ENCODE assay signal across 8 mouse cellular contexts in genomic region chr13:38658528-38659280, GRCm38 (mm10). TPM values are rescaled to one million over a fixed set of nuclear protein-coding genes. Genes with fewer than 3 reads are reported as not detected.
A peak's percentile ranks its signal among the peaks of the same experiment; 100 is the strongest.
DNase-seq lines count a peak whose midpoint lies in the region; ATAC-seq lines count a peak whose summit lies in the region.

Eef1e1 (minus strand) TSS chr13:38659058.

- H3K27me3 ChIP-seq in forebrain, embryonic 10.5 days (ENCODE audit: poor library complexity, severe bottlenecking) = no peaks in the 10 kb centered on the region
- H3K27me3 ChIP-seq in heart, embryonic 16.5 days (ENCODE audit: control insufficient read depth, insufficient read depth, low read length) = no peaks in the 10 kb centered on the region
- no peaks in the 10 kb centered on the region for H3K27me3 ChIP-seq in liver, embryonic 15.5 days
- H3K27me3 ChIP-seq in neural tube, embryonic 12.5 days (replicated peaks) = no peaks in the 10 kb centered on the region

- peak within 1 kb of the TSS; percentile 73 for H3K4me2 ChIP-seq in heart, embryonic 16.5 days (ENCODE audit: low read depth, low read length)
- H3K4me2 ChIP-seq in liver, embryonic 15.5 days = peak within 1 kb of the TSS; percentile 71
- peak within 1 kb of the TSS; percentile 70 for H3K4me2 ChIP-seq in neural tube, embryonic 12.5 days (replicated peaks)

- WGBS in forebrain, embryonic 10.5 days = under 1% methylated on average over 59 of the region's 59 CpGs
- under 1% methylated on average over 59 of the region's 59 CpGs for WGBS in heart, embryonic 16.5 days
- under 1% methylated on average over 59 of the region's 59 CpGs for WGBS in liver, embryonic 15.5 days (ENCODE audit: insufficient replicate concordance)
- WGBS in neural tube, embryonic 12.5 days = under 1% methylated on average over 59 of the region's 59 CpGs

- 0 out of 2 replicates have a peak, but pooled peaks cover 3% of the 10 kb centered on the region for H3K9me3 ChIP-seq in forebrain, embryonic 10.5 days
- H3K9me3 ChIP-seq in heart, embryonic 16.5 days (replicated peaks; ENCODE audit: control insufficient read depth, low read length) = no peaks in the 10 kb centered on the region
- no peaks in the 10 kb centered on the region for H3K9me3 ChIP-seq in liver, embryonic 15.5 days (replicated peaks)
- H3K9me3 ChIP-seq in neural tube, embryonic 12.5 days = no peaks in the 10 kb centered on the region

- H3K4me1 ChIP-seq in forebrain, embryonic 10.5 days = peaks cover 12% of the 10 kb centered on the region
- peaks cover 4% of the 10 kb centered on the region for H3K4me1 ChIP-seq in heart, embryonic 16.5 days (ENCODE audit: control insufficient read depth, insufficient read depth, low read length)
- peaks cover 27% of the 10 kb centered on the region for H3K4me1 ChIP-seq in liver, embryonic 15.5 days (replicated peaks)
- peaks cover 9% of the 10 kb centered on the region for H3K4me1 ChIP-seq in neural tube, embryonic 12.5 days

- peak within 1 kb of the TSS; percentile 97 for H3K27ac ChIP-seq in forebrain, embryonic 10.5 days
- H3K27ac ChIP-seq in heart, embryonic 16.5 days (ENCODE audit: low read length) = peak within 1 kb of the TSS; percentile 88
- peak within 1 kb of the TSS; percentile 77 for H3K27ac ChIP-seq in liver, embryonic 15.5 days (replicated peaks)
- H3K27ac ChIP-seq in neural tube, embryonic 12.5 days = peak within 1 kb of the TSS; percentile 59; the same call in 1 of the 2 replicates

- peak within 1 kb of the TSS; percentile 92 for H3K4me3 ChIP-seq in forebrain, embryonic 10.5 days
- H3K4me3 ChIP-seq in heart, embryonic 16.5 days (ENCODE audit: low read length) = peak within 1 kb of the TSS; percentile 99
- peak within 1 kb of the TSS; percentile 91 for H3K4me3 ChIP-seq in liver, embryonic 15.5 days (replicated peaks)
- peak within 1 kb of the TSS; percentile 94 for H3K4me3 ChIP-seq in neural tube, embryonic 12.5 days

- peak within 1 kb of the TSS; percentile 95 for H3K9ac ChIP-seq in heart, embryonic 16.5 days (ENCODE audit: low read length)
- H3K9ac ChIP-seq in liver, embryonic 15.5 days = peak within 1 kb of the TSS; percentile 79
- peak within 1 kb of the TSS; percentile 81 for H3K9ac ChIP-seq in neural tube, embryonic 12.5 days

- peak; percentile 98 for ATAC-seq in heart, embryonic 16.5 days (replicated peaks; ENCODE audit: extremely low read depth, insufficient read depth, low FRiP score)
- ATAC-seq in liver, embryonic 15.5 days (ENCODE audit: insufficient read depth) = peak; percentile 98
- ATAC-seq in neural tube, embryonic 12.5 days (ENCODE audit: low FRiP score, low read depth) = peak; percentile 99

- peaks cover 39% of the 10 kb centered on the region for H3K36me3 ChIP-seq in forebrain, embryonic 10.5 days (replicated peaks)
- H3K36me3 ChIP-seq in heart, embryonic 16.5 days (ENCODE audit: control insufficient read depth, insufficient read depth) = peaks cover 17% of the 10 kb centered on the region
- peaks cover 27% of the 10 kb centered on the region for H3K36me3 ChIP-seq in liver, embryonic 15.5 days (replicated peaks)
- H3K36me3 ChIP-seq in neural tube, embryonic 12.5 days = peaks cover 25% of the 10 kb centered on the region

- DNase-seq in CD8-positive naive resting alpha-beta T cell, adult 2 months (ENCODE audit: low read depth in 2 of 2, low spot score in 2 of 2) = peak; percentile 96 to 97
- DNase-seq in c-Kit-positive CD71-negative TER-119-negative erythroid progenitor cells, embryonic 14.5 days (ENCODE audit: low read depth) = peak; percentile 87
- DNase-seq in forebrain, embryonic 10.5 days (ENCODE audit: extremely low spot score, low spot score) = peak; percentile 93
- DNase-seq in kidney, postnatal 36 days = peak; percentile 95
- peak; percentile 89 for DNase-seq in telencephalon, adult 2 months (ENCODE audit: low read depth, low spot score)

RNA-seq across cellular contexts. Expression of gene Eef1e1, which starts in this region (rescaled TPM):
- 73.8 and 77.7 TPM in 2 replicates for polyA plus RNA-seq in forebrain, embryonic 10.5 days (2016; fragmentation: Nextera tagmentation; extraction: Ambion mirVana)
- 32.3 and 35.5 TPM in 2 replicates for polyA plus RNA-seq in heart, embryonic 16.5 days (2015; fragmentation: Nextera tagmentation; extraction: Ambion mirVana)
- polyA plus RNA-seq in liver, embryonic 15.5 days (2015; fragmentation: Nextera tagmentation; extraction: Ambion mirVana) = 37.2 and 41.9 TPM in 2 replicates
- 65.2 and 68.9 TPM in 2 replicates for polyA plus RNA-seq in neural tube, embryonic 12.5 days (2016; fragmentation: Nextera tagmentation; extraction: Ambion mirVana)

Comparison
In these comparisons a context has a peak if more than half of its experiments do, and no peak if none do; other contexts are left out.
1. Peak in every context shown above with its lines: DNase-seq, ATAC-seq, H3K4me3 ChIP-seq and H3K27ac ChIP-seq.